Mouse (Mus musculus) cerebellum, adult 2 months (tissue): ENCODE results near the gene Kdm4c. TPM values are rescaled to one million over a fixed set of nuclear protein-coding genes. Genes with fewer than 3 reads are reported as not detected.

ENCODE experiments used
- DNase-seq, 2 experiments: peaks; one replicate each; pipeline ENCODE4 v3.0.0; 2021
- H3K27ac ChIP-seq: fragments of 200-500 bp; 2 replicates; pipeline ENCODE4 v1.5.1; 2012; ENCODE audit warnings: low read length, control low read depth, inconsistent platforms; ENCODE audit not compliant: insufficient read depth
- H3K27me3 ChIP-seq: fragments of 200-500 bp; 2 replicates; pipeline ENCODE4 v1.6.1; 2012; ENCODE audit warnings: inconsistent platforms, mild to moderate bottlenecking, low read length, moderate library complexity; ENCODE audit not compliant: control insufficient read depth, insufficient read depth
- H3K4me1 ChIP-seq: fragments of 200-500 bp; 2 replicates; pipeline ENCODE4 v1.6.1; 2011; ENCODE audit warnings: low read length; ENCODE audit not compliant: control insufficient read depth, insufficient read depth
- H3K4me3 ChIP-seq: fragments of 200-500 bp; replicated peaks from 2 replicates; pipeline ENCODE3; 2011; ENCODE audit warnings: mild to moderate bottlenecking, low read depth, low read length, control low read depth; ENCODE audit not compliant: insufficient read depth
- CTCF ChIP-seq: fragments of 200-500 bp; IDR thresholded peaks from 2 replicates; pipeline ENCODE4 v1.5.1; 2011; ENCODE audit warnings: low read depth, mild to moderate bottlenecking, control low read depth, low read length, moderate library complexity, borderline replicate concordance; ENCODE audit not compliant: insufficient read depth
- POLR2A ChIP-seq: fragments of 200-500 bp; IDR thresholded peaks from 2 replicates; pipeline ENCODE4 v1.6.1; 2011; ENCODE audit warnings: low read length, control low read depth, borderline replicate concordance; ENCODE audit not compliant: insufficient read depth
- WGBS: fragments of 180-500 bp; shearing (Covaris S2); methylation state at CpG from one replicate; pipeline ENCODE4 v1.1.7; 2018; 5-methylcytosine and 5-hydroxymethylcytosine counted together
- polyA plus RNA-seq: library from polyadenylated mRNA; depleted of rRNA; stranded (reverse); fragments of >200 nt; gene quantifications from 2 replicates; pipeline ENCODE4 v1.2.3, GENCODE M21; 2012

The Kdm4c gene
- polyA plus RNA-seq, 1 experiment: 14.0 TPM

DNA sequence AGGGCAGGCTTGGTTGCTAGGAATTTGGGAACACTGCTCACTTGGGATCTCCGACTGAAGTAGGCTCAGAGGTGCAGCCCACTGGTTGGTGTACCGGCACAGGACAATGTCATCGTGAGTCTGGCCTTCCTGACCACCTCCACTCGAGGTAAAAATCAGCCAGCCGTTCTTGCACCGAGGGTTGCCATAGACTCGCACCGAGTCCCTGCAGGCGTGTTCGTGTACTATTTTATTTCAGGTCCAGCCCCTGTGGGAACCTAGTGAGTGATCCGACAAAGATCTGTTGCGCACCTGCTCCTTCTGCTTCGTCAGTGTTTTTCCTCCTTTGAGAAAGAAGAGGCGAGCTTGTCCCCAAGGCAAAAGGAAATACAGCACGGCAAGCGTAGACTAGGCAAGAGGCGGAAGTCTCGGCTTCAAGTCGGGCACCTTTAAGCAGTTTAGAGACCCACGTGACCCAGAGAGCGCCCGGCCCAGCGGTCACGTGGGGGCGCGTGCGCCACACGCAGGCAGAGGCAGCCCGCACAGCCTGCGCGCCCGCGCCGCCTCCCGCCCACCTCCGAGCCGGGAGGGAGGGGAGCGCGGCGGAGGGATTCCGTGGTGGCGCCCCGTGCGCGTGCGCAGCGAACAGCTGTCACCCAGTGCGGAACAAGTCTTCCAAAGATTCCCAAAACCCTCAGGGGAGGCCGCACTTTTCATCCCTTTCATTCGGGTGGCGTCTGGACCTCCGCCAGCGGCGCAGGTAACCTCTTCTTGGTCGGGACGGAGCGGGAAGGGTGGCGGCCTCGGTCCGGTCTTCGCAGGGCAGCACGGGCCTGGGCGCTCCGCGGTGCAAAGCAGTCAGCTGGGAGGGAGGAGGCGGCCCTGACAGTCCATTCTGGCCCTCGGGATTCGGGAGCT, 9.3 kb downstream of the Kdm4c start:
- TF ChIP-seq POLR2A (peak; percentile 96), CTCF (no peak)
- peaks cover 5% of the 10 kb centered on the region; the same call in 1 of the 2 replicates for H3K4me1 ChIP-seq
- H3K4me3 ChIP-seq: peak overlapping the region; percentile 81
- peak overlapping the region; percentile 62 for H3K27ac ChIP-seq
- DNase-seq: peak; percentile 96 to 97
- H3K27me3 ChIP-seq: no peaks in the 10 kb centered on the region
- WGBS: under 1% methylated on average over 66 of the region's 68 CpGs

DNA sequence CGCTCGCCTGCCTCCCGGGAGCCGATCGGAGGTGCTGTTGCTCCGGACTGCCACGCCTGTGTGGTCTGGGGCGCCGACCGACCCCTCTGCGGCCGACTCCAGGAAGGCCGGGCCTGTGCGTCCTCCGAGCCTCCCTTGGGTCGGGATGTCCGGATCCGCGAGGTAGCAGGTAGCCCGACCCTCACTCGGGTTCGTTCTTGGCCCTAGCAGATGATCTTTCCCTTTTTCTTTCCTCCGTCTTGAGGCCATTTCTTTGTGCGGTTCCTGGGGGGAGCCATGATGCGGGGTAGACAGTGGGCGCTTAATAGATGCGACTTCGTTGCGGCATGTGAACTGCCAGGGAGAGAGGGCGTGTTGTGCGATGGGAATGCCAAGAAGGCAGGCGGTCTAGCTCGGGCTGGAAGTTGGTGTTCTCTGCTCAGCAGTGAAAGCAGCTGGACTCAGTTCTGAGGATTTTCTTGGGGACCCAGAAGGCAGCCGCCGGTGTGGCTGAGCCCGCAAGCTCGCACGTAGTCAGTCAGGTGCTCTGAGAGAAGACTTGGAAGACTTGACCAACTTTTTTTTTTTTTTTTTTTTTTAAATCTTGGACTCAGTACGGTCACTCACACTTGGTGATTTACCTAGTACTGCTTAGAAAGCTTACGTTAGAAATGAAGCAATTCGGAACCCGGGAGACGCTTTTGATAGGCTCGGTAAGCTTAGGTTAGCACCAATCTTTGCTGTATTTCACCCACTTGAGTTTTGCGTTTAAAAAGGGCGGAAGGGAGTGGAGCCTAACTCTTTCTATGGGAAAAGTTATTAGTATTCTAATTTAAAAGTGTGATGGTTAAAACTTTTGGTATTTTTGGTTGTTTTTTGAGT, 10.2 kb downstream of the Kdm4c start:
- peak in 1 of 2 experiments; percentile 56 for DNase-seq
- H3K27me3 ChIP-seq: no peaks in the 10 kb centered on the region
- WGBS: 2% methylated on average over 46 of the region's 46 CpGs
- peaks cover 5% of the 10 kb centered on the region; the same call in 1 of the 2 replicates for H3K4me1 ChIP-seq
- TF ChIP-seq POLR2A (no peak), CTCF (no peak)
- peak overlapping the region; percentile 81 for H3K4me3 ChIP-seq
- H3K27ac ChIP-seq: peak overlapping the region; percentile 41

DNA sequence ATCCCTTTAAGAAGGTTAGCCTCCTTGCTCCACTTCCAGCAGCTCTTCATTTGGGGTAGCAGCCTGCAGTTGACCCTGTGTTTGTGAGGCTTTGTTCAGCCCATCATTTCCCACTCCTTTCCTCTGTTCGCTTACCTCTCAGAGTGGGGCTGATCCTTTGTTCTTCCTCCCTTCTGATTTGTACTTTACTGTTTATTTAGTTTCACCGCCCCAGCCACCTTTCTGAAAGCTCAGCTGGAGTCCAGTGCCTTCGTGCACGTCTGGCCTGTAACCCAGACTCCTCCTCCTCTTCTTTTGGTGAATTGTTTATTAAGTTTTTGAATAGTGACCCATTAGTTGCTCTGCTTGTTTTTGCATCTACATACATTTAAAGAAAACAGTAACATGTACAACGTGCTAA, 15.6 kb downstream of the Kdm4c start:
- H3K4me3 ChIP-seq: no peak overlapping the region
- DNase-seq: no peak
- peaks cover 6% of the 10 kb centered on the region; the same call in 1 of the 2 replicates for H3K4me1 ChIP-seq
- 50% methylated on average over 5 of the region's 5 CpGs for WGBS
- H3K27me3 ChIP-seq: no peaks in the 10 kb centered on the region
- TF ChIP-seq POLR2A (no peak), CTCF (no peak)
- H3K27ac ChIP-seq: no peak overlapping the region

DNA sequence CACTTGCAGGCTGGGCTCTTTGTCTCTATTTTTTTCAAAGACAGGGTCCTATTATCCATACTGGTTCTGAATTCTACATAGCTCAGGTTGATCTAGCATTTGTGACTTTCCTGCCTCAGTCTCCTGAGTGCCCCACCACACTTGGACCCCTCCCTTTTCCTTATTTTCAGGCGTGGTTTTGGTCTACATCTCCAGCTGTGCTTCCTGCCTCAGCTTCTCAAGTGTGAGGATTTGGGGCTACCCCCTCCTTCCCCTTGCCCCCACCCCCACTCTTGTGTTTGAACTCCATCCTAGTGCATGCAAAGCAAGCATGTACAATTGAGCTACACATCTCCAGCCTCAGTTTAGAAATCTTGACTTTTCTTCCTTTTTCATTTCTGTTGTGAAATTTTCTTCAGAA, 16.2 kb downstream of the Kdm4c start:
- no peak for DNase-seq
- H3K27ac ChIP-seq: no peak overlapping the region
- peaks cover 5% of the 10 kb centered on the region; the same call in 1 of the 2 replicates for H3K4me1 ChIP-seq
- H3K4me3 ChIP-seq: no peak overlapping the region
- no peaks in the 10 kb centered on the region for H3K27me3 ChIP-seq
- WGBS: 61% methylated on average over 1 of the region's 1 CpGs
- TF ChIP-seq POLR2A (no peak), CTCF (no peak)

DNA sequence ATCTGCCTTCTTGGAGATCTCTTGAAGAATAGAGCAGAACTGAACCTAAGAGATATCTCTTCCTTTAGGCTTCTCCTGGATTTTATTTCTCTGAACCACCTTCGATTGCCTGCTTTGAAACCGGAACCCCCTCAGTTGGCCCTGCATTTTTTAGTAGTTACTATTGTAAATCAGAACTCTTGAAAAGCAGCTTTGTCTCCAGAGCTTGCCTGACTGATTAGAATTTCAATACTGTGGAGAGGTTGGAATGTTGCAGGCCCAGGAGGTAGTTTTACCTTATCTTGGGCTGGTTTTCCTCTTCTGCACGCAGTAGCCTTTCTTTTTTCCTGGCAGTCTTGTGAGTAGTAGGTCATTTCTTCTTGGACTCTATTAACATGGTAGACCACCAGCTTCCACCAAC, 17.0 kb downstream of the Kdm4c start:
- DNase-seq: no peak
- no peaks in the 10 kb centered on the region for H3K27me3 ChIP-seq
- TF ChIP-seq POLR2A (no peak), CTCF (no peak)
- H3K4me1 ChIP-seq: 0 out of 2 replicates have a peak, but pooled peaks cover 4% of the 10 kb centered on the region
- H3K27ac ChIP-seq: no peak overlapping the region
- WGBS: 32% methylated on average over 3 of the region's 3 CpGs
- no peak overlapping the region for H3K4me3 ChIP-seq

DNA sequence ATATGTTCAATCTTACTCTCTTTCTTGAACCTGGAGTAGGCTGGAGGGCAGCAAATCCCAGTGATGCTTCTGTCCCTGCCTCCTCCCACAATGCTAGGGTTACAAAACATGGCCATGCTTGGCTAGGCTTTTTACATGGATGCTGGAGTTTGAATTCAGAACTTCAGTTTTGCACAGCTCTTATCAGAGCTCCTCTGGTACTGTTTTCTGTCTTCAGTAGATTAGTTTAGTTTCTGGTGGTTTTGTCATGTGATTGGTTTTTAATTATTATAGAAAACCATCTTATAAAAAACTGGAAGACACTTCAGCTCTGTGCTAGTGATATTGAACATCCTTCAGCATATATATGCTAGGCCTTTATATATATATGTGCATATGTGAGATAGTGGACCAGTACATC, 19.6 kb downstream of the Kdm4c start:
- no peak for TF ChIP-seq POLR2A
- TF ChIP-seq CTCF: no peak
- no peaks in the 10 kb centered on the region for H3K27me3 ChIP-seq
- no peak overlapping the region for H3K4me3 ChIP-seq
- peaks cover 4% of the 10 kb centered on the region; the same call in 1 of the 2 replicates for H3K4me1 ChIP-seq
- no peak for DNase-seq
- no peak overlapping the region for H3K27ac ChIP-seq

DNA sequence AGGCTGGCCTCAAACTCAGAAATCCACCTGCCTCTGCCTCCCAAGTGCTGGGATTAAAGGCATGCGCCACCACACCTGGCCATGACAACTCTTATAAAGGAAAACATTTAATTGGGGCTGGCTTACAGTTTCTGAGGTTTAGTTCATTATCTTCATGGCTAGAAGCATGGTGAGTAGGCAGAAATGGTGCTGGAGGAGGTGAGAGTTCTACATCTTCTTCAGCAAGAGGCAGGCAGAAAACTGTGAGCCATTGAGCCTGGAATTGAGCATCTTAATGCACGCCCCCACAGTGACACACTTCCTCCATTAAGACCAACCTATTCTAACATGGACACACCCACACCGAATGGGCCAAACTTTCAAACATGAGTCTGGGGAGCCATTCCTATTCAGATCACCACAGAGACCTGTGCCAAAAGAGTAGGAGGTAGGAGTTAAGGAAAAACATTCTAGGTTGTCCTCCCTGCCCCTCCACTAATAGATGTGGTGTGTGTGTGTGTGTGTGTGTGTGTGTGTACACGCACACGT, 22.2 kb downstream of the Kdm4c start:
- no peaks in the 10 kb centered on the region; the same call in 1 of the 2 replicates for H3K4me1 ChIP-seq
- no peaks in the 10 kb centered on the region for H3K27me3 ChIP-seq
- WGBS: 98% methylated on average over 5 of the region's 5 CpGs
- H3K4me3 ChIP-seq: no peak overlapping the region
- no peak for TF ChIP-seq CTCF
- no peak for TF ChIP-seq POLR2A
- no peak for DNase-seq
- H3K27ac ChIP-seq: no peak overlapping the region
